Mouse (Mus musculus): ENCODE measurements around the gene Engase.

The Engase gene

GRCm38 (mm10) chr11:118456937-118457336, 19.7 kb upstream of the Engase start:
- DNase-seq: no peak

GRCm38 (mm10) chr11:118459051-118459450, 17.6 kb upstream of the Engase start:
- peak; percentile 63 for DNase-seq

- DNase-seq: no peak
These were observed 17.1 kb upstream of the Engase start for GRCm38 (mm10) chr11:118459536-118459935.

- no peak for DNase-seq
These were observed 16.3 kb upstream of the Engase start for GRCm38 (mm10) chr11:118460280-118460679.

- no peak for DNase-seq
These were observed 9.1 kb upstream of the Engase start for GRCm38 (mm10) chr11:118467441-118468035.

- DNase-seq: no peak
These were observed 7.0 kb upstream of the Engase start for GRCm38 (mm10) chr11:118469509-118470160.

GRCm38 (mm10) chr11:118470234-118470966, 6.2 kb upstream of the Engase start:
- peak; percentile 38 for DNase-seq

GRCm38 (mm10) chr11:118471676-118472075, 5.0 kb upstream of the Engase start:
- DNase-seq: no peak

- DNase-seq: no peak
These were observed 3.5 kb upstream of the Engase start for GRCm38 (mm10) chr11:118473161-118473560.

- DNase-seq: no peak
These were observed 2.7 kb upstream of the Engase start for GRCm38 (mm10) chr11:118473842-118474500.

GRCm38 (mm10) chr11:118475496-118476083, 1.0 kb upstream of the Engase start:
- DNase-seq: no peak

- DNase-seq: no peak
These were observed 3.1 kb downstream of the Engase start for GRCm38 (mm10) chr11:118479776-118480175.

GRCm38 (mm10) chr11:118481231-118481630, 4.6 kb downstream of the Engase start:
- no peak for DNase-seq

- DNase-seq: no peak
These were observed 5.1 kb downstream of the Engase start for GRCm38 (mm10) chr11:118481751-118482150.

- no peak for DNase-seq
These were observed 7.5 kb downstream of the Engase start for GRCm38 (mm10) chr11:118484169-118484568.

- DNase-seq: no peak
These were observed 8.7 kb downstream of the Engase start for GRCm38 (mm10) chr11:118485338-118485737.

GRCm38 (mm10) chr11:118485780-118486179, 9.2 kb downstream of the Engase start:
- no peak for DNase-seq

- DNase-seq: no peak
These were observed 9.7 kb downstream of the Engase start for GRCm38 (mm10) chr11:118486281-118486680.

- DNase-seq: no peak
These were observed 10.5 kb downstream of the Engase start for GRCm38 (mm10) chr11:118486881-118487772.

GRCm38 (mm10) chr11:118488191-118488906, 11.7 kb downstream of the Engase start:
- no peak for DNase-seq

GRCm38 (mm10) chr11:118488907-118489270, 12.3 kb downstream of the Engase start:
- no peak for DNase-seq

Data from lung, postnatal 10 days (tissue).